Mouse (Mus musculus) hindlimb bud, embryonic 11.5 days (tissue): ENCODE measurements around the gene Hsf2bp.

ENCODE experiments used
- DNase-seq: peaks from one replicate; pipeline ENCODE4 v3.0.0-alpha.2; 2012; ENCODE audit warnings: low read depth, low spot score; ENCODE audit errors: extremely low spot score

Gene Hsf2bp

DNA sequence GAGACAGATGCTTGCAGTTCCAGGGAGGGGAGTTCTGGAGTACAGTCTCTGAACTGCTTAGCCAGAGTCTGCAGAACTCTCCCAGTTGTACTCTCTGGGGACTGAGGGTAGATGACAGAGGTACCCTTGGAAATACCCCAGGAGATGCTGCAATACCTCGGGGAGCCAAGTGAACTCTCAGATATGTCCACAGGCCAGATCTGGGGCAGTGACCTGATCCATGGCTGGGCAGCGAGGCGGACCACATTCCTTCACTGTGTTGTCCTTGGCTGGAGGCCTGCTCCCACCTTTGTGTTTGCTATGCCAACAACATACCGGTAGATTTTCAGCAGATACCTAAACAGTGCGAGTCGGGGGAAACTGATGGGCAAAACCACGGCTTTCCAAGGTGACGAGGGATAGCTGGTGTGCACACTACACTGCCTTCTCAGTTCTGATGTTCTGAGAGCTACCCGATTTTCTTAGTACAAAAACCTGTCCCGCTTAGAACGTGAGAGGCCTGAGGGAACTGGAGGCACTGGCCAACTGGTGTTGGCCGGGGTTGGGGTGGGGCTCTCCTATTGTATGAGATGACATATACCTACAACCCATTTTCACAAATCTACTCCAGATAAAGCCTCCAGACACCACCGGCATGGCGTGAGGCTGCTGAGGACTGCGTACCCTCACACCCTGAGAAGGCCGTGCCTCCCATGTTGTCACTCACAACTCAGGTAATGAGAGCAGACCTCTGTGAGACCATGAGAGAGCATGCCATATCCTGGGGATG lies 96.7 kb downstream of the Hsf2bp start:
- DNase-seq = no peak

- DNase-seq = no peak
These were observed 97.4 kb downstream of the Hsf2bp start for GRCm38 (mm10) chr17:31938539-31939260.

DNA sequence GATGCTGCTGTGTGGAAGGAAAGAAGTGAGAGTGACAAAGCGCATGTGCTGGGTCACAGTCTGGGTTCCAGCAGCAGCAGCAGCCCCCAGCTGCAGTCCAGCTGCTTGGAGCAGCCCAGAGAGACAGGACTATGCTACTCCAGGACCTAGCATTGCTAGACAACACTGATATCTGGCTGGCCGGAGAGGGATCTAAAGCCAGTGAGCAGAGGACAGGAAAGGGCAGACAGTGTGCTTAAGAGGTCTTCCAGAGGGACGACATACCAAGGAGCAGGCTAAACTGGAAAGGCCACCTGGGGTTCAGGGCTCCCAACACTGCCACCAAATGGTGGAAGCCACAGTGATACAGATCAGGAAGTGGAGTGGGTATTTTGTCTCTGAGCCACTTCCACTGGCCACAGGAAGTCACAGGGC lies 99.0 kb downstream of the Hsf2bp start:
- no peak for DNase-seq

- DNase-seq = no peak
These were observed 100.3 kb downstream of the Hsf2bp start for GRCm38 (mm10) chr17:31935841-31936240.

DNA sequence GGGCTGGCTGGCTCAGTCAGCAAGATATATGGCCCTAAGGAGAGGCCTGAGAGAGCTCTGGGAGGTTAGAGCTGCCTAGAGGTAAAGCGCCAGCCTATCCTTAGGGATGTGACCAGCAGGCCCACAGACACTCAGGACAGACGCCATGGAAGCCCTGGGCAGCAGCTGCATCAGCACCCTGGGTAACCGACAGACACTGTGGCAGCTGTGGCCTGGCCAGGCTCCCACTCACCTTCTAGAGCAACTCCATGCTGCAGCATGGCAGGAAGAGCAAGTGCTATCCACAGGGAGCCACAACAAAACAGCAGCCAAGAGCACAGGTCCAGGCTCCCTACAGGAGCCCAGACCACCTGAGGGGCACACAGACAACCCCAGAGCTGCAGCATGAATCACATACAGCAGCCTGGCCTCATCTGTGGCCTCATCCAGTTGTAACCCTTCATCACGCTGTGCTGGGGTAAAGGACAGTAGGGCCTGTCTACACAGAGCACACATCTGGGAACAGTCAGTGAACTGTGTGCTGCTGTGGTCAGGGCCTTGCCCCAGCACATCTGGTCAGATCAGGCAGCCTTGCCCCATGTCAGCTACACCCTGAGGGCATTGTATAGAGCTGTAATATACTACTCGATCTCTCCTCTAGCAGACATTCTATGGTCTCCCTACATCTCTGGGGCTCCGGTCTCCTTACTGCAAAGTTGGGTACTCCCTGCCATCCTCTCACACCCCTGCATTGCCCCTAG lies 100.9 kb downstream of the Hsf2bp start:
- DNase-seq = no peak

GRCm38 (mm10) chr17:31933956-31934355 lies 102.2 kb downstream of the Hsf2bp start:
- no peak for DNase-seq

DNA sequence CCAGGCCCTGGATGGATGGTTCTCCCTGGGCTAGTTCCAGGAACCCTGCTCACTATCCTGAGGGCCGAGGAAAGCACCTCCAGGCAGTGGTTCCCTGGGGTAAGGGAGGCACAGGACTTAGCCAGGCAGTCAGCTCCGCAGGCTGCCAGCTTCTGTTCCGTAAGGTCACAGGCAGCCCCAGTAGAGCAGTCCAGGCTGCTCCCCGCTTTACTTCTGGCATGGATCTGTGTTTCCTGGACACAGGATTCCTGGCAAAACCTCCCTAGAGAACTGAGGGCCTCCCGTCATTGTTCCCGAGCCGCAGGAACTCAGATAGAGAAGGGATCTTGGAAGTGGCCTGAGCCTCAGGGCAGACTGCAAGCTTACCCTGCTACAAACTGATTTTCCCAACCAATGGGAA lies 104.7 kb downstream of the Hsf2bp start:
- no peak for DNase-seq

DNA sequence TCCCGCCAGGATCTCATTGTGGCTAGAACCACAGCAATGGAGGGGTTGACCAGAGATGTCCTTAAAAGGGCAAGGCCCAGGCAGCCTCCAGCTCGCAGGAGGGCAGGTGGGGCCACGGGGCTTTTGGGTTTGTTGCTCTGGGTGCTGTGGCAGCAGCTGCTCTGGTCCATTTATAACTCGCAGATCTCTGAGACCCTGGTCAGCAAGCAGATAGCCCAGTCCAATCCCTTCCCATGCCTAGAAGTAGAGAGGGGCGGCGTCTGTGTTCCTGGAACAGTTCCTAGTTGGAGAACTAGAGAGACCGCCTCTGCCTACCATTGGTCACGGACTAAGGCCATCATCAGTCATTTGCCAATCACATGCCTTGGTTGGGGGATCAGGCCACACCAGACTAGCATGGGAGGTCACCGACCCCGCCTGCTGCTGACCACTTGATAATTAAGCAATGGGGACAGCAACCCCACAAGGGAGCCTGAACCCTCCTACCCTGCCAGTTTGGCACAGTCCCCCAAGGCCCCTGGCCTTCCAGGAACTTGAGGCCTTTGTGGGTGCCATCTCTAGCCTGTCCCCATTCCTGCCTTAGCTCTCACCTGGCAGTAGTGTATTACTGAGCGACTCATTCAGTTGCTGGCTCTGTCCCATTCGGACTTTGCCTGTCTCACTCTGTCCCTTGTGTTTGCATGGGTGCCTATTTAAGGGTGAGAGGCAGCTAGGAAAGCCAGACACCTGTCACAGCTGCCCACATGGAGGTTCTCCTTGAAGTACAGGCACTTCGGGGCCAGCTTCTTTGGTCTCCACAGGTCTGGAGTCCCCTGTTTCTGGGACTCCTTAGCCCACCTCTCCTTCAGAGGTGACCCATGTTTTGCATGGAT lies 106.1 kb downstream of the Hsf2bp start:
- DNase-seq = no peak

- DNase-seq = no peak
These were observed 107.1 kb downstream of the Hsf2bp start for GRCm38 (mm10) chr17:31929032-31929431.

GRCm38 (mm10) chr17:31927895-31928626 lies 108.1 kb downstream of the Hsf2bp start:
- DNase-seq = no peak

GRCm38 (mm10) chr17:31924229-31924628 lies 111.9 kb downstream of the Hsf2bp start:
- DNase-seq = no peak

GRCm38 (mm10) chr17:31923310-31923970 lies 112.7 kb downstream of the Hsf2bp start:
- DNase-seq = no peak

GRCm38 (mm10) chr17:31920589-31921190 lies 115.5 kb downstream of the Hsf2bp start:
- no peak for DNase-seq

- DNase-seq = no peak
These were observed 116.5 kb downstream of the Hsf2bp start for GRCm38 (mm10) chr17:31919599-31919998.

GRCm38 (mm10) chr17:31918374-31918773 lies 117.8 kb downstream of the Hsf2bp start:
- DNase-seq = no peak

GRCm38 (mm10) chr17:31916461-31916775 lies 119.7 kb downstream of the Hsf2bp start:
- no peak for DNase-seq

GRCm38 (mm10) chr17:31915756-31916460 lies 120.2 kb downstream of the Hsf2bp start:
- no peak for DNase-seq

GRCm38 (mm10) chr17:31914323-31914722 lies 121.8 kb downstream of the Hsf2bp start:
- DNase-seq = no peak
